Mouse (Mus musculus) hindlimb bud, embryonic 11.5 days (tissue): ENCODE results near the gene Slc25a34.

Experiments
- DNase-seq: peaks from one replicate; pipeline ENCODE4 v3.0.0-alpha.2; 2012; ENCODE audit warnings: low read depth, low spot score; ENCODE audit errors: extremely low spot score

The Slc25a34 gene

DNA sequence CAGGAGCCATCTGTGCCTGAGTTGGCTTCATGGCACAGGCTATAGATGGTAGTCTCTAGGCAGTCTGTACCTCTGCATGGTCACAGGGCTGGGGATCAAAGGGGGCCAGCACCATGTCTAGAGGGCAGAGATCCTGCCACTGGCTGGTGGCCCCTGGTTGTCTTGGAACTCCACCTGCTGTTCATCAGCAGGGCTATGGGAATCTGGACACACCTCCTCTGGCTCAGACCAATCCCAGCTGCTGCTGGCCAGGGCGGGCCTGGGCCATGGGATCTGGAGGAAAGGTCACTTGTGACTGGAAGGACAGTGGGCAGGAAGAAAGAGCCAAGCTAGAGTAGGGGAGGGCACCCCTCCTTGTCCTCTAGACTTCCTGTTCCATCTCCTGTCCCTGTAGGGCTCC, at the start of gene Slc25a34:
Slc25a34 (minus strand) TSS at position 156 of the 400 bp plus-strand sequence.
- no peak for DNase-seq

DNA sequence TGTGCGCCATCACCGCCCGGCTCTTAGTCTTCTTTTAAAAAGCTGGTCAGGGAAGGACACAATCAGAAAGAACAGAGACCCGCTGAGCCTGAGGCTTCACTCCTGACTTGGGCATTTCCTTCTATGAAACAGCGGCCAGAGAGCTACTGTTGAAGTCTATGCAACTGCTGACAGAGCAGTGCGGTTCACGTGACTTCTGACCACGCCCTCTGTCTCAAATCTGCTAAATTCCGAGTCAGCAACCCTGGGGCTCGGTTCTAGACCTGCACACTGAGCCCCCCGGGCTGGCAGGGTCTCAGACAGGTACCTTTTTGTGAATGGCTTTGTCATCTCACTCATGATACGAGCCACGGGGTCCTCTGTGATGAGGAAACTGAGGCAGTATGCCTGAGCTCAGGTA, 48.7 kb upstream of the Slc25a34 start:
- DNase-seq, result no peak

- DNase-seq, result no peak
Observed at GRCm38 (mm10) chr4:141671389-141671788, 47.8 kb upstream of the Slc25a34 start.

- no peak for DNase-seq
Observed at GRCm38 (mm10) chr4:141669898-141670712, 46.5 kb upstream of the Slc25a34 start.

DNA sequence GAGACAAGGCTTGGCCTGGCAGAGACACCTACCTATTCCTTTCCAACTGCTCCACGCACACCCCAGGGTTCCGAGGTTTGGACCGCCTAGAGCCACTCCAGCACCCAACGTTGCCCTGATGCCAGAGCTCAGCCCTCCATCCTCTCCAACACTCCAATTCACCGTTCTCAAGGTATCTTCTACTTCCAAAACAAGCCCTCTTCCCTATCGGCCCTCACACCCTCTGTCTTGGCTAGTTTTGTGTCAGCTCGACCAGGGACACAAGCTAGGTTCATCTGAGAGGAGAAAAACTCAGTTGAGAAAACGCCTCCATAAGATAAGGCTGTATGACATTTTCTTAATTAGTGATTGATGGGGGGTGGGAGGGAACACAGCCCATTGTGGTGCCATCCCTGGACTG, 41.2 kb upstream of the Slc25a34 start, which contains the start of gene Plekhm2:
Plekhm2 (minus strand) TSS at position 101 of the 400 bp plus-strand sequence.
- no peak for DNase-seq

GRCm38 (mm10) chr4:141664011-141664745, 40.6 kb upstream of the Slc25a34 start:
- DNase-seq, result no peak

- DNase-seq, result no peak
Observed at GRCm38 (mm10) chr4:141663122-141663931, 39.7 kb upstream of the Slc25a34 start.

- DNase-seq, result no peak
Observed at GRCm38 (mm10) chr4:141660884-141661283, 37.3 kb upstream of the Slc25a34 start.

GRCm38 (mm10) chr4:141659739-141660138, 36.1 kb upstream of the Slc25a34 start:
- DNase-seq, result no peak

DNA sequence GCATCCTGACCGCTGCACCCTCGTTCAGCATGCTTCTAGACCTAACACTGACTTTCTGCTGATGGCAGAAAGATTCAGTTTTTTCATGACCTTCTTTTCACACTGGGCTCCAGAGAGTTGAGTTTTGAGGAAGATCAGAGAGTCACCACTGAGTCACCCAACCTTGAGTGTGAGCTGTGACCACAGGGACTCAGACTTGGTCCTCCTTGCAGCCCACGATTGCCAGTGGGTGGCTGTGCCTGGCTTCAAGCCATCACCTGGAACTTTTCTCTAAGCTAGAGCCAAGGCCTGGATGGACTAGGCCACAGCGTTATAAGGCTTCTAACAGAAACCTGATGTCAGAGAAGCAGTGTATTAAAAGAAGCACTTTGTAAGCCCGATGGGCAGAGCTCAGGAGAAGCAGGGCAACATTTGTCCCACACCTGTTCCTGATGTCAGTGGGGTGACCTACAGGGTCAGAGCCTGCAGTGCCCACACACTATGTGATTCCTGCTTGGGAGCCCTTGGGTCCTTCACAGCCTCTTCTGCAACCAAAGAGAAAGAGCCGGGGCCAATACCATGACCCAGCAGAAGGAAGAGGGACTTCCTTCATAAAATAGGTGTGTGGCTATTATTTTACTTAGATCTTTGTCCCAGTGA, 35.3 kb upstream of the Slc25a34 start:
- DNase-seq, result no peak

- no peak for DNase-seq
Observed at GRCm38 (mm10) chr4:141656932-141657331, 33.3 kb upstream of the Slc25a34 start.

- DNase-seq, result no peak
Observed at GRCm38 (mm10) chr4:141655908-141656608, 32.4 kb upstream of the Slc25a34 start.

GRCm38 (mm10) chr4:141654509-141654908, 30.9 kb upstream of the Slc25a34 start:
- no peak for DNase-seq

GRCm38 (mm10) chr4:141653813-141654212, 30.2 kb upstream of the Slc25a34 start:
- no peak for DNase-seq

- no peak for DNase-seq
Observed at GRCm38 (mm10) chr4:141653044-141653443, 29.4 kb upstream of the Slc25a34 start.

- DNase-seq, result no peak
Observed at GRCm38 (mm10) chr4:141651944-141652343, 28.3 kb upstream of the Slc25a34 start.

DNA sequence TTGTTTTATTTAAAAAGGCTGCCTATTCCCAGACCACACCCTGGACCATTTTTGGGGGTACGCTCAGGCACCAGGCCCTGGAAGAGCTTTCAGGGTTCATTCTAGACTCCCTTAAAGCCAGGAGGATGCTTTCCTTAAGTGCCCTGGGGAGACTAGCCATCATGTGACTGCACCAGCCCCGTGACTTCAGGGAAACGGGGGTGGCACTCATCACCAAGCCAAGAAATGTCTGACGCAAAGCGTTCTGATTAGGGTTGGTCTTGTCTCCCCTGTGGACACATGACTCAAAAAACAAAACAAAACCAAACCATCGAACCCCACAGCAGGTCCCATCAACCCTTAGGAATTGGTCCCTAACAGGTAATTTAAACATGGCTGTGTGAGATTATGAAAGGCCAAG, 27.7 kb upstream of the Slc25a34 start:
- DNase-seq, result no peak

GRCm38 (mm10) chr4:141649244-141649643, 25.6 kb upstream of the Slc25a34 start:
- DNase-seq, result no peak

GRCm38 (mm10) chr4:141648262-141648661, 24.6 kb upstream of the Slc25a34 start:
- no peak for DNase-seq

DNA sequence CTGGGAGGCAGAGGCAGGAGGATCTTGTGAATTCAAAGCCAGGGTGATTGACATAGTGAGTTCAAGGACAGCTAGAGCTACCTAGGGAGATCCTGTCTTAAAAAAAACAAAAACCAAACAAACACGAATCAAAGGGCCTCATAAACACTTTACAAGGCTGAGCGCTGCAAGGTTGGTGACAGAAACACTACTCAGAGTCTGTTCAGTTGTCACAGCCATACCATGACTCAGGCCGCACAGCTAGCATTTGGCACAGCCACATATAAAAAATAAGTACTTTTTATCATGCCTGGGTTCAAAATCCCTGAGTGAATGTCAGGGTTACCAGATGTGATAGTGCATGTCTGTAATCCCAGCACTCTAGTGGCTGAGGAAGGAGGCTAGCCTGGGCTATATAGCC, 23.6 kb upstream of the Slc25a34 start:
- DNase-seq, result no peak
